Mouse (Mus musculus): ENCODE measurements around the gene Nckap1.

DNA sequence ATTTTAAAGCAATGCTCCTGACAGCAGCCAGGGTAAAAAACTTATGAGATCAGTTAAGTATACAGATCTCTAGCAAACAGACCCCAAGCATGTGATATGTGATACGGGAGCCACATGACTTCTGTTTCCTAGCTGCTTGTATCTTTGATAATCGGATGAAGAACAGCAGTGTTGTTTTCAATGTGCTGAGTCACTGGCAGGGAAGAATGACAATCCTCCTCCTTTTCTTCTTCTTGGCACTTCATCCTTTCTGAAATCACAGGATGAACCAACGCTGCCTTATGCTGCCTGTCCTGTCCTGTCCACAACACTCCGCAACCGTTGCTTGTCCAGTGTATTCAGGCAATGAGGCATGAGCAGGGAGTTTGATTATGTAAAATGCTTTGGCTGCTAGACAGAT lies 15.8 kb upstream of the Nckap1 start:
- TF ChIP-seq CTCF (IDR thresholded peaks at IDR 0.05; ENCODE audit: control insufficient read depth, insufficient read depth, insufficient replicate concordance, low read depth, low read length): no peak
- no peak for TF ChIP-seq POLR2A (IDR thresholded peaks at IDR 0.05; ENCODE audit: control insufficient read depth, low read depth, low read length)
